Mouse (Mus musculus): ENCODE data around the gene Pdcl3.

DNA sequence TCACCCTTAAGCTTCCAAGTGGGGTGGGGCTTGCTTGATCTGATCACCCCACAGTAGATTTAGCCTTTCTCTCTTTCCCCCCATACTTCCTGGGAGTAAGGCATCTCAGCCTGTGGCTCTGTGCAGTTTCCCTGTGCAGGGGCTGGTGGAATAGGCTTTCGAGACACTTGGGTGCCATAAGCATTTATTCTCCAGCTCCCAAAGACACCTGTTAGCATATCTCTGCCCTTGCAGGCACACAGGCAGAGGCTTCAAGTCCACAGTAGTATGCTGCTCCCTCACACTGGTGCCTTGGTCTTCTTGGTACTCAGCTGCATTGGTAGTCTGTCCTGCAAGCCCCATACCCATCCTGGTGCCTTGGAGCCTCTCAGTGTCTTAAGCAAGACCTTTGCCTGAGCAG lies 40.4 kb downstream of the Pdcl3 start:
- no peak for TF ChIP-seq EP300 (IDR thresholded peaks at IDR 0.05)
- TF ChIP-seq CTCF (IDR thresholded peaks at IDR 0.05), result no peak

Measured in lung, postnatal 0 days (tissue).